Mouse (Mus musculus) layer of hippocampus, adult 2 months (tissue): ENCODE results near the gene Stk10. TPM values are rescaled to one million over a fixed set of nuclear protein-coding genes. Genes with fewer than 3 reads are reported as not detected.

Source experiments
- DNase-seq, 2 experiments: peaks; one replicate each; pipeline ENCODE4 v3.0.0; 2022; ENCODE audit warnings: low spot score in 2 of 2
- H3K27ac ChIP-seq: fragments of 200-600 bp; 2 replicates; pipeline ENCODE4 v1.8.1; 2022
- H3K4me3 ChIP-seq: fragments of 200-600 bp; 2 replicates; pipeline ENCODE4 v1.8.1; 2022; ENCODE audit warnings: mild to moderate bottlenecking
- CTCF ChIP-seq: fragments of 200-600 bp; conservative IDR thresholded peaks from 2 replicates; pipeline ENCODE4 v1.8.1; 2022; ENCODE audit warnings: antibody characterized with exemption, mild to moderate bottlenecking, moderate library complexity
- total RNA-seq, 2 experiments: library from RNA; stranded (reverse); gene quantifications; 2 replicates each; pipeline ENCODE4 v1.2.3; 2021

The Stk10 gene
- total RNA-seq, 2 experiments from 2014 or later: 7.3 to 9.0 TPM

DNA sequence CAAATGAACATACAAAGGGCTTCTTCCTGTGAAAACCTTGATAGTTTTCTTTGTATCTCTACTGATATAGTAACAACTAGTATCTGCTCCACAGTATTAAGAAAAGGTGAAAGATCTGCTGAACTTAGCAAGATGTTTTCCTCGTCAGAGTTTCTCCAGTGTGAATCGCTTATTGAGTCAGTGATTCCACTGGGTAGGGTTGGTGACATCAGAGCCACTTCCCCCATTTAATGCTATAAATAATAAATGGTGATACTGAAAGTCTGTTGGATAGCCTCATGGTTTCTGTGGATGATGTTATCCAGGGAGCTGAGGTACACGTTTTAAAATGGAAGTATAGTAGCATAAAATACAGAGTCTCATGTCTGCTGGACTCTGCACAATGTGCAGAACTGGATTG is 110.9 kb downstream of the Stk10 start:
- Histone ChIP-seq H3K4me3 (peak overlapping the region; percentile 68), H3K27ac (peak overlapping the region; percentile 100)
- DNase-seq: no peak
- no peak for TF ChIP-seq CTCF

DNA sequence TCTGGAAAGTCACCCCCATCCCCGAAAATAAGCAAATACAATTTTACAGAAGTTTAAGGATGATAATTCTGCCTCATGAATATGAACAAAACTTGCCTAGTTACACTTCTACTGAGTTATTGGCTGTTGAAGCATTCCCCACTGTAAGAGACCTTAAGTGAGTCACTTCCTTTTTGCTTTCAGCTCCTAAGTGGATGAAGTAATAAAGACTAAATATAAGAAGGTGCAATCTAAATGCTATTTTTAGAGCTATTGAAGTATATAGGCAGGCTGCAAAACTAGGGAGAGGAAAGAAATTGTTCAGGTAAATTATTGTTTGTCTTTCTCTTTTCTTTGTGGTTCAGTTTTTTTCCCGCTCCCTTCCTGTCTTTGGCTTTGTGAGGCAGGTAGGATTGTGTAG is 114.2 kb downstream of the Stk10 start:
- Histone ChIP-seq H3K4me3 (no peak overlapping the region), H3K27ac (no peak overlapping the region)
- no peak for TF ChIP-seq CTCF
- DNase-seq: no peak

- no peak for DNase-seq
- H3K4me3 ChIP-seq: no peak overlapping the region
- no peak for TF ChIP-seq CTCF
- no peak overlapping the region for H3K27ac ChIP-seq
Measured at GRCm38 (mm10) chr11:32650236-32650749, 117.2 kb downstream of the Stk10 start.

DNA sequence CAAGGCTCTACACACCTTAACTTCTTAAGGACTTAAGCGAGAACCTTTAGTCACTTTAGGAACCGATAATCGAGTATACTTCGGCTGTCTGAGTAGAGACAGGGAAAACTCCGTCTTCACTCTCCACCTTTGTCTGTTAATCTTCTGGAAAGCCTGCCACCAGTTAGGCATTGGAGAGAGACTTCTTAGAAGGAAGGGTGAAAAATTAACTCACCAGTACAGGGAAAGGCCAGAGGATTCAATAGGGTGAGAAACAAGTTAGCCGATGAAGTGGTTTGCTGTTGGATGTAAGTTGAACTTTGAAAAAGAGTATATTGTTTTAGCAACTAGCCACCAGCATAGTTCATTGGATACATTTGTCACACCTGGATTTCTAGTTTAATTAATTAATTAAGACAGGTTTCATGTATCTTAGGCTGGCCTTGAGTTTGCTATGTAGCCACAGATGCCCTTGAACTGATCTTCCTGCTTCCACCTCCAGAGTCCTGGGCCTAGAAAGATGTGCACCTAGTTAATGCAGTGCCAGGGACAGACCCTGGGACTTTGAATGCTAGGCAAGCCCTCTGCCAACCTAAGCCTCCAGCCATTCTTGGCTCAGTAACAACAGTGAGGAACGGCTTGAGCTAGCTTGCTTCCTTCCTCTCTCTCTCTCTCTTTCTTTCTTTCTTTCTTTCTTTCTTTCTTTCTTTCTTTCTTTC is 117.9 kb downstream of the Stk10 start:
- no peak for DNase-seq
- no peak overlapping the region for H3K27ac ChIP-seq
- no peak overlapping the region for H3K4me3 ChIP-seq
- no peak for TF ChIP-seq CTCF

- Histone ChIP-seq H3K27ac (peak overlapping the region; percentile 43; the same call in 1 of the 2 replicates), H3K4me3 (no peak overlapping the region)
- no peak for TF ChIP-seq CTCF
- DNase-seq: no peak
Measured at GRCm38 (mm10) chr11:32651723-32652122, 118.6 kb downstream of the Stk10 start.

- peak in 1 of 2 experiments; percentile 75 for DNase-seq
- Histone ChIP-seq H3K4me3 (no peak overlapping the region), H3K27ac (peak overlapping the region; percentile 85)
- TF ChIP-seq CTCF: no peak
Measured at GRCm38 (mm10) chr11:32662082-32662656, 129.1 kb downstream of the Stk10 start.

DNA sequence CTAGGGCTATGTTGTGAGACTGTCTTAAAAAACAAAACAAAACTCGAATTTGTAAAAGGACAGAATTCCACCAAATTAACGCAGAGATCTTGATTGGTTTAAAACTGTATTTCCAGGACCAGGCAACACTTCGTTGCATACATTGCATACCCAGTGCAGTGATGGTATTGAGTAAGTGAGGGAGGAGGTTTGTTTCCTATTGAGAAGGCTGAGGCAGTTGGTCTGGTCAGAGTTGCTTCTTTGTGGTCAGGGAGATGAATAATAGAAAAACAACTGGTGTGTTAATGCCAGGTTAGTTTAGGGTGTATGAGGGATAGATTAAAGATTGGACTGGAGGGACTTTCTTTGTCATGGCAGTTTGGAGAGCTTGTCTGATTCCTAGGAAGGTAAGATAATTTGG is 132.5 kb downstream of the Stk10 start:
- no peak overlapping the region for H3K4me3 ChIP-seq
- no peak for DNase-seq
- no peak for TF ChIP-seq CTCF
- H3K27ac ChIP-seq: peak overlapping the region; percentile 82

- DNase-seq: no peak
Measured at GRCm38 (mm10) chr11:32666983-32667382, 133.9 kb downstream of the Stk10 start.

DNA sequence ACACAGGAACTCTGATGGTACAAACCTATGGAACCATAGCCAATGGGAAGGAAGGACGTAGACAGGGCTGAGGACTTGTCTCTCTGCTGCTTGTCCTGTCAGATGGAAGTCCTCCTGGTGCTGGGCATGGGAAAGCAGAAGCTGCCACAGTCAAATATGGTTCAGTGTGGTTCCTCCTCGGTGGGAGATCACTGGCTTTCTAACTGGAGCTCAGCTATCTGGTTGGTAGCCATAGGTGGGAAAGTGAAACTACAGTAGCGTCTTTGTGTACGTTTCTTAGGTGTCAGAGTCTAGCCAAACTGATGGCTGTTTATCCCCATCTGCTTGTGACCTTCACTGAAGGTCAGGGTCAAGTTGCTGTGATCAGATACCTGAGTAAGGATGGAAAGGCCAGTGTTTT is 138.4 kb downstream of the Stk10 start:
- TF ChIP-seq CTCF: no peak
- DNase-seq: no peak
- Histone ChIP-seq H3K27ac (no peak overlapping the region), H3K4me3 (no peak overlapping the region)

More at GRCm38 (mm10) chr11:32666983-32667382, 133.9 kb downstream of the Stk10 start:
- H3K4me3 ChIP-seq: no peak overlapping the region
- peak overlapping the region; percentile 72 for H3K27ac ChIP-seq
- no peak for TF ChIP-seq CTCF

Other genes starting within 250 kb of the Stk10 start
- gene Hba-a1, start 249.8 kb upstream of the Stk10 start, total RNA-seq: 100 to 1,000 TPM; 315 to 509 TPM
- 1 to 10 TPM; 1.0 to 1.7 TPM for gene Hbq1b, start 246.3 kb upstream of the Stk10 start, total RNA-seq
- 100 to 1,000 TPM; 253 to 450 TPM for gene Hba-a2, start 236.8 kb upstream of the Stk10 start, total RNA-seq
- 1 to 10 TPM; 1.1 to 1.8 TPM for gene Hbq1a, start 233.2 kb upstream of the Stk10 start, total RNA-seq
- gene Sh3pxd2b, start 185.5 kb upstream of the Stk10 start, total RNA-seq: 10 to 100 TPM; 10.2 to 11.1 TPM
- 10 to 100 TPM; 29.4 to 33.7 TPM for gene Ubtd2, start 77.9 kb upstream of the Stk10 start, total RNA-seq
- 1 to 10 TPM; 2.7 to 2.9 TPM for gene Efcab9, start 1.2 kb upstream of the Stk10 start, total RNA-seq
- 100 to 1,000 TPM; 146 to 157 TPM for gene Fbxw11, start 109.4 kb downstream of the Stk10 start, total RNA-seq